Mouse (Mus musculus) stomach, postnatal 0 days (tissue): Measurements from ENCODE around the gene Bmp7. TPM values are rescaled to one million over a fixed set of nuclear protein-coding genes. Genes with fewer than 3 reads are reported as not detected.

Source experiments
- ATAC-seq: fragments of 200-750 bp; cut with Nextera tagmentation; 2 replicates; pipeline ENCODE4 v1.8.0; 2017; ENCODE audit not compliant: low FRiP score, low TSS enrichment
- DNase-seq: peaks from one replicate; pipeline ENCODE4 v3.0.0-alpha.2; 2016; ENCODE audit warnings: low spot score
- H3K27ac ChIP-seq: fragments of 300-500 bp; sonication (generic); replicated peaks from 2 replicates; pipeline ENCODE4 v1.5.1; 2014; ENCODE audit warnings: mild to moderate bottlenecking, control low read depth
- H3K27me3 ChIP-seq: fragments of 300-500 bp; sonication (generic); 2 replicates; pipeline ENCODE4 v1.6.1; 2014; ENCODE audit warnings: low read length; ENCODE audit not compliant: control insufficient read depth, insufficient read depth
- H3K36me3 ChIP-seq: fragments of 300-500 bp; sonication (generic); 2 replicates; pipeline ENCODE4 v1.6.1; 2014; ENCODE audit warnings: low read length, mixed read lengths; ENCODE audit not compliant: control insufficient read depth, insufficient read depth
- H3K4me1 ChIP-seq: fragments of 300-500 bp; sonication (generic); replicated peaks from 2 replicates; pipeline ENCODE4 v1.6.1; 2014; ENCODE audit warnings: antibody characterized with exemption; ENCODE audit not compliant: control insufficient read depth, insufficient read depth
- H3K4me2 ChIP-seq: fragments of 300-500 bp; sonication (generic); replicated peaks from 2 replicates; pipeline ENCODE4 v1.6.1; 2014; ENCODE audit warnings: low read depth, mild to moderate bottlenecking, control low read depth, moderate library complexity
- H3K4me3 ChIP-seq: fragments of 300-500 bp; sonication (generic); 2 replicates; pipeline ENCODE4 v1.5.1; 2014; ENCODE audit warnings: low read depth, low read length, control low read depth
- H3K9ac ChIP-seq: fragments of 300-500 bp; sonication (generic); 2 replicates; pipeline ENCODE4 v1.6.1; 2014; ENCODE audit warnings: mild to moderate bottlenecking, low read length, control low read depth, mixed read lengths
- H3K9me3 ChIP-seq: fragments of 300-500 bp; sonication (generic); 2 replicates; pipeline ENCODE4 v1.6.1; 2016; ENCODE audit warnings: low read length; ENCODE audit not compliant: control insufficient read depth
- CTCF ChIP-seq: IDR thresholded peaks from 2 replicates; pipeline ENCODE4 v1.5.1; 2016; ENCODE audit warnings: antibody characterized with exemption, low read depth, mild to moderate bottlenecking, moderate library complexity
- EP300 ChIP-seq: optimal IDR thresholded peaks from 2 replicates; pipeline ENCODE3; 2016; ENCODE audit warnings: antibody characterized with exemption
- WGBS: fragments of 180-500 bp; shearing (Covaris S2); extraction: QIAGEN DNeasy Blood & Tissue Kit; methylation state at CpG from one replicate; pipeline ENCODE4 v1.1.7; 2014; 5-methylcytosine and 5-hydroxymethylcytosine counted together
- polyA plus RNA-seq: library from polyadenylated mRNA; unstranded; fragments of >200 nt; fragmentation: Nextera tagmentation; extraction: Ambion mirVana; gene quantifications from 2 replicates; pipeline ENCODE4 v1.2.1, GENCODE M21; 2015

Bmp7 gene
- polyA plus RNA-seq, 1 experiment from 2014 or later: 8.2 TPM

- Histone ChIP-seq H3K27me3 (no peaks in the 10 kb centered on the region), H3K9me3 (no peaks in the 10 kb centered on the region), H3K4me3 (no peak overlapping the region), H3K4me2 (peak overlapping the region; percentile 41), H3K4me1 (peaks cover 5% of the 10 kb centered on the region), H3K9ac (no peak overlapping the region), H3K36me3 (no peaks in the 10 kb centered on the region), H3K27ac (peak overlapping the region; percentile 40; the same call in 1 of the 2 replicates)
- TF ChIP-seq CTCF: no peak
- no peak for TF ChIP-seq EP300
- DNase-seq (peak; percentile 25), ATAC-seq (no peak; the same call in 1 of the 2 replicates)
- WGBS: 11% methylated on average over 34 of the region's 34 CpGs
Observed at GRCm38 (mm10) chr2:172933631-172934419, 6.3 kb downstream of the Bmp7 start.

GRCm38 (mm10) chr2:172931137-172931898, 8.8 kb downstream of the Bmp7 start:
- H3K27ac ChIP-seq: no peak overlapping the region
- 75% methylated on average over 17 of the region's 17 CpGs for WGBS
- peaks cover 5% of the 10 kb centered on the region for H3K4me1 ChIP-seq
- ATAC-seq: no peak
- no peak overlapping the region for H3K4me3 ChIP-seq
- H3K9ac ChIP-seq: no peak overlapping the region
- DNase-seq: no peak
- H3K4me2 ChIP-seq: no peak overlapping the region
- H3K27me3 ChIP-seq: no peaks in the 10 kb centered on the region
- H3K9me3 ChIP-seq: no peaks in the 10 kb centered on the region
- H3K36me3 ChIP-seq: no peaks in the 10 kb centered on the region
- TF ChIP-seq CTCF (0 out of 2 replicates have a peak, but pooled peaks have one; percentile 19), EP300 (no peak)

- DNase-seq: no peak
- Histone ChIP-seq H3K4me2 (no peak overlapping the region), H3K9me3 (no peaks in the 10 kb centered on the region), H3K27me3 (no peaks in the 10 kb centered on the region), H3K36me3 (no peaks in the 10 kb centered on the region), H3K27ac (no peak overlapping the region), H3K4me3 (no peak overlapping the region), H3K4me1 (no peaks in the 10 kb centered on the region; the same call in 1 of the 2 replicates), H3K9ac (no peak overlapping the region)
- TF ChIP-seq EP300 (no peak), CTCF (no peak)
- ATAC-seq: no peak
- WGBS: 76% methylated on average over 14 of the region's 14 CpGs
Observed at GRCm38 (mm10) chr2:172929905-172930436, 10.2 kb downstream of the Bmp7 start.

- no peaks in the 10 kb centered on the region for H3K36me3 ChIP-seq
- H3K4me1 ChIP-seq: no peaks in the 10 kb centered on the region
- no peak overlapping the region for H3K9ac ChIP-seq
- H3K27ac ChIP-seq: no peak overlapping the region
- no peak overlapping the region for H3K4me3 ChIP-seq
- H3K9me3 ChIP-seq: no peaks in the 10 kb centered on the region
- ATAC-seq (no peak), DNase-seq (no peak)
- no peaks in the 10 kb centered on the region for H3K27me3 ChIP-seq
- H3K4me2 ChIP-seq: no peak overlapping the region
- TF ChIP-seq CTCF: no peak
- no peak for TF ChIP-seq EP300
- 45% methylated on average over 5 of the region's 5 CpGs for WGBS
Observed at GRCm38 (mm10) chr2:172927643-172928042, 12.5 kb downstream of the Bmp7 start.

- 71% methylated on average over 4 of the region's 4 CpGs for WGBS
Observed at GRCm38 (mm10) chr2:172926311-172926710, 13.8 kb downstream of the Bmp7 start.

GRCm38 (mm10) chr2:172924961-172925360, 15.2 kb downstream of the Bmp7 start:
- H3K9me3 ChIP-seq: no peaks in the 10 kb centered on the region
- no peak for DNase-seq
- H3K4me3 ChIP-seq: no peak overlapping the region
- 42% methylated on average over 6 of the region's 6 CpGs for WGBS
- peak; percentile 43 for ATAC-seq
- no peak overlapping the region for H3K9ac ChIP-seq
- no peak for TF ChIP-seq CTCF
- no peak for TF ChIP-seq EP300
- H3K4me1 ChIP-seq: no peaks in the 10 kb centered on the region
- no peak overlapping the region for H3K4me2 ChIP-seq
- no peaks in the 10 kb centered on the region for H3K36me3 ChIP-seq
- no peak overlapping the region for H3K27ac ChIP-seq
- no peaks in the 10 kb centered on the region for H3K27me3 ChIP-seq

More at GRCm38 (mm10) chr2:172926311-172926710, 13.8 kb downstream of the Bmp7 start:
- H3K4me1 ChIP-seq: no peaks in the 10 kb centered on the region
- H3K4me2 ChIP-seq: no peak overlapping the region
- no peaks in the 10 kb centered on the region for H3K36me3 ChIP-seq
- H3K27ac ChIP-seq: no peak overlapping the region
- DNase-seq (no peak), ATAC-seq (no peak)
- H3K9ac ChIP-seq: no peak overlapping the region
- no peaks in the 10 kb centered on the region for H3K9me3 ChIP-seq
- no peaks in the 10 kb centered on the region for H3K27me3 ChIP-seq
- TF ChIP-seq CTCF: no peak
- TF ChIP-seq EP300: no peak
- no peak overlapping the region for H3K4me3 ChIP-seq
